Mouse (Mus musculus) lung, postnatal 14 days (tissue): Measurements from ENCODE around the gene Ccdc89.

Experiments used
- DNase-seq: peaks from one replicate; pipeline ENCODE4 v3.0.0; 2021

Ccdc89 gene

GRCm38 (mm10) chr7:90426020-90427001 is at the start of gene Ccdc89:
TSS of gene Ccdc89 (plus strand) at chr7:90426577.
- peak; percentile 82 for DNase-seq

GRCm38 (mm10) chr7:90384411-90384810 is 42.0 kb upstream of the Ccdc89 start:
- no peak for DNase-seq

- DNase-seq, result peak; percentile 8
These were observed 39.4 kb upstream of the Ccdc89 start for GRCm38 (mm10) chr7:90386885-90387459.

- DNase-seq, result no peak
These were observed 36.6 kb upstream of the Ccdc89 start for GRCm38 (mm10) chr7:90389765-90390164.

- DNase-seq, result no peak
These were observed 31.3 kb upstream of the Ccdc89 start for GRCm38 (mm10) chr7:90395073-90395472.

- DNase-seq, result no peak
These were observed 30.4 kb upstream of the Ccdc89 start for GRCm38 (mm10) chr7:90395928-90396327.

- peak; percentile 78 for DNase-seq
These were observed 16.4 kb upstream of the Ccdc89 start for GRCm38 (mm10) chr7:90409934-90410333.

GRCm38 (mm10) chr7:90427006-90427405 is 629 bp downstream of the Ccdc89 start:
- DNase-seq, result no peak

GRCm38 (mm10) chr7:90432221-90432620 is 5.8 kb downstream of the Ccdc89 start:
- no peak for DNase-seq

- DNase-seq, result no peak
These were observed 13.7 kb downstream of the Ccdc89 start for GRCm38 (mm10) chr7:90440044-90440443.

- no peak for DNase-seq
These were observed 15.7 kb downstream of the Ccdc89 start for GRCm38 (mm10) chr7:90442070-90442469.

- DNase-seq, result peak; percentile 97
These were observed 16.2 kb downstream of the Ccdc89 start, which contains the start of gene Crebzf for GRCm38 (mm10) chr7:90442518-90443080. TSS of gene Crebzf (plus strand) at chr7:90442729.

GRCm38 (mm10) chr7:90443101-90444091 is 17.0 kb downstream of the Ccdc89 start:
- DNase-seq, result peak; percentile 74

GRCm38 (mm10) chr7:90444206-90444605 is 17.8 kb downstream of the Ccdc89 start:
- no peak for DNase-seq

- no peak for DNase-seq
These were observed 29.9 kb downstream of the Ccdc89 start for GRCm38 (mm10) chr7:90456149-90456844.

GRCm38 (mm10) chr7:90456845-90457468 is 30.6 kb downstream of the Ccdc89 start, which contains the start of gene Tmem126a:
TSS of gene Tmem126a (minus strand) at chr7:90457229.
- DNase-seq, result peak; percentile 81

- no peak for DNase-seq
These were observed 31.1 kb downstream of the Ccdc89 start for GRCm38 (mm10) chr7:90457517-90457916.

GRCm38 (mm10) chr7:90460330-90460729 is 34.0 kb downstream of the Ccdc89 start:
- no peak for DNase-seq

- peak; percentile 49 for DNase-seq
These were observed 34.6 kb downstream of the Ccdc89 start for GRCm38 (mm10) chr7:90460930-90461329.

GRCm38 (mm10) chr7:90461441-90461840 is 35.1 kb downstream of the Ccdc89 start:
- no peak for DNase-seq

GRCm38 (mm10) chr7:90473511-90473910 is 47.1 kb downstream of the Ccdc89 start:
- no peak for DNase-seq
